Mouse (Mus musculus): ENCODE results near the gene Gm26657. TPM values are rescaled to one million over a fixed set of nuclear protein-coding genes. Genes with fewer than 3 reads are reported as not detected.

Gm26657 gene
- not detected in 2 replicates for polyA plus RNA-seq (2015; fragmentation: Nextera tagmentation; extraction: Ambion mirVana)

DNA sequence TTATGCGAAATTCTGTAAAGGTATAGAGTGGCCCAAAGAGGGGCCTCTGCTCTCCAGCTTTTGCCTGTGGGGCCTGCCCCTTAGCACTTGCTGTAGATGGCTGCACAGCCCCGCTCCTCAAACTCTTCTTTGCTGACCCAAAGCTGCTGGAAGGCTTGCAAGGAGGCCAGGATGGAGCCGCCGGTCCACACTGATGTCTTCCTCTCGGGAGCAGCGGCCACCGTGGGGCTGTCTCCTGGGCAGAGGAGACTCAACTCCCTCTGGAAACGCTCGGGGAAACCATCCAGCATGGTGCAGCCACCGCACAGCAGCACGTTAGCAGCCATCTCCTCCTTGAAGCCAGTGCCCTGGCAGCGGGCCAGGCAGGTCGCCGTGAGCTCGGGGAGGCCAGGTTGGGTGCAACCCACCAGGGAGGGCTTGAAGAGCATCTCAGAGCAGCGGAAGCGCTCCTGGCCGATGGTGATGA lies at the start of gene Gm26657:
Gene Gm26657, plus strand, starts transcription at position 51 of the 466 bp plus-strand sequence.
- peaks cover 10% of the 10 kb centered on the region for H3K36me3 ChIP-seq (ENCODE audit: poor library complexity, severe bottlenecking)
- no peaks in the 10 kb centered on the region for H3K4me1 ChIP-seq
- 88% methylated on average over 18 of the region's 18 CpGs for WGBS
- H3K27me3 ChIP-seq: no peaks in the 10 kb centered on the region
- ATAC-seq: no peak
- H3K9me3 ChIP-seq (replicated peaks): no peaks in the 10 kb centered on the region
- H3K4me3 ChIP-seq: no peak within 1 kb of the TSS
- no peak within 1 kb of the TSS for H3K27ac ChIP-seq
- no peak within 1 kb of the TSS for H3K9ac ChIP-seq
- H3K4me2 ChIP-seq: no peak within 1 kb of the TSS

DNA sequence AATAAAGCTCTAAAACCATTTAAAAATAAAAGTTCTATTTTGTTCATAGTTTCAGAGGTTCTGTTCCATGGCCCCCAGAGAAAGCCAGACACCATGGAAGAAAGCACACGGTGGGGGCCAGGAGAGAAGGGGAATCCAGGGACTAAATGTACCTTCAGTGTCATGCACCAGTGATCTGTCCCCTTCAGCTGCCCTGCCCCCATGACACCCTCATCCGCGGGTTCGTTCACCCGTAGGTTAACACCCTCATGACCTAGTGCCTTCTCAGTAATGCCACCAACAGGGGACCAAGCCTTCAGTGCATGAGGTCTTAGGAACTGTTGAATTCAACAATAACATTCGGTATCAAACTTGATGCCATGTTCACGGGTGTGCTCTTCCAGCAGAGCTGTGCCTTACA lies 43.5 kb upstream of the Gm26657 start:
- Histone ChIP-seq H3K4me3 (no peak overlapping the region), H3K4me2 (no peak overlapping the region), H3K9ac (no peak overlapping the region), H3K27ac (no peak overlapping the region), H3K36me3 (ENCODE audit: poor library complexity, severe bottlenecking) (no peaks in the 10 kb centered on the region), H3K9me3 (replicated peaks) (no peaks in the 10 kb centered on the region), H3K27me3 (no peaks in the 10 kb centered on the region), H3K4me1 (no peaks in the 10 kb centered on the region)
- ATAC-seq: no peak
- 87% methylated on average over 7 of the region's 7 CpGs for WGBS

DNA sequence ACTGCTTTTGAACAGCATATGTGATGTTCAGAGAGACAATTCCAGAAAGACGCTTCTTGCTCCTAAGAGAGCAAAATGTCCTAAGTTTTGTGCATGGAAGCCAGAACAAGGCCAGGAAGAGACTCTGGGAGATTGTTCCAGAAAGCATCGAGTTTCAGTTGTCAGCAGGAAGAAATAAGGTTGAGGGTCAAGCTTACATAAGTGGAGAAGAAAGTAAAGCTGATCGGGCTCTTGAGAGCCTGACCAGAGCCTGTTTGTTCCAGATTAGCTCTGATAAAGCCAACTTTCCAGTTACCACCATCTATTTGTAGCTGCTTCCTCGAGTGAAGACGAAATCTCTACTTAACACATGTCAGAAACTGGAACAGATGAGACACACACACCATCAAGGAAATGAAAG lies 41.2 kb upstream of the Gm26657 start:
- no peaks in the 10 kb centered on the region for H3K27me3 ChIP-seq
- no peak overlapping the region for H3K9ac ChIP-seq
- no peak for ATAC-seq
- H3K9me3 ChIP-seq (replicated peaks): no peaks in the 10 kb centered on the region
- no peaks in the 10 kb centered on the region for H3K36me3 ChIP-seq (ENCODE audit: poor library complexity, severe bottlenecking)
- H3K4me1 ChIP-seq: no peaks in the 10 kb centered on the region
- H3K4me2 ChIP-seq: no peak overlapping the region
- 82% methylated on average over 5 of the region's 5 CpGs for WGBS
- no peak overlapping the region for H3K4me3 ChIP-seq
- H3K27ac ChIP-seq: no peak overlapping the region

DNA sequence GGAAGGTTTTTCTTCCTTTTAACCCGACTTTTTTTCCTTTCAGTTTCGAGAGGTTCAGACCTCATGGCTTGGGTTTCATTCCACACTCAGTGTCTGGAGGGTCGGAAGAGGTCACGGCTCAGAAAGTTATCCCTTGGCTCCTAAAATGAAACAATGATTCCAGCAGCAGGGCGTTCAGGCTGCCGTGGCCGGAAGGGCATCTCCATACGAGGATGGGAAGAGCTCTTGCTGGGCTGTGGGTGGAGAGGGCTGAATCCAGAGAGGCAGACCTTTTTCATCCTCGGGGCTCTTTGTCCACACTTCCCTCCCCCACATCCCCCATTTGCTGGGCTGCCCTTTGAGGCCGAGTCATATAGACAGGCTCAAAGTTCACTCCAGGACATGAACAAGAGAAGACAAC lies 37.6 kb upstream of the Gm26657 start:
- peak overlapping the region; percentile 8 for H3K4me2 ChIP-seq
- ATAC-seq: no peak
- no peak overlapping the region for H3K9ac ChIP-seq
- 0 out of 2 replicates have a peak, but pooled peaks cover 4% of the 10 kb centered on the region for H3K4me1 ChIP-seq
- H3K4me3 ChIP-seq: no peak overlapping the region
- H3K27ac ChIP-seq: no peak overlapping the region
- 1% methylated on average over 10 of the region's 10 CpGs for WGBS
- H3K36me3 ChIP-seq (ENCODE audit: poor library complexity, severe bottlenecking): no peaks in the 10 kb centered on the region
- no peaks in the 10 kb centered on the region for H3K9me3 ChIP-seq (replicated peaks)
- no peaks in the 10 kb centered on the region for H3K27me3 ChIP-seq

DNA sequence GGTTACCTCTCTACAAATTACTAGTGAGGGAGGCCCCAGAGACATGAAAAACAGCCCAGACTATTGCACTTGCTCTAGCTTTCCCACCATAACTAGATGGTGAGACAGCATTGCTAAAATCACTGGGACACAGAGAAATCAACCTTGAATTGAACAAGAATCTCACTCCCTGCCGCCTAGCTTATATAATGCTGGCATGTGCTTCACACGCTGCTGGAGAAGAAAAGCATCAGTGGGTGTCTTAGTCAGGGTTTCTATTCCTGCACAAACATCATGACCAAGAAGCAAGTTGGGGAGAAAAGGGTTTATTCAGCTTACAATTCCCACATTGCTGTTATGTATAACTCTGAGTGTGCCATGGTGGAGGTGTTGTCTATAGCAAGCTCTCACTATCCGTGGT lies 26.7 kb upstream of the Gm26657 start:
- ATAC-seq: no peak
- no peaks in the 10 kb centered on the region for H3K9me3 ChIP-seq (replicated peaks)
- H3K4me3 ChIP-seq: no peak overlapping the region
- H3K27ac ChIP-seq: no peak overlapping the region
- no peak overlapping the region for H3K4me2 ChIP-seq
- WGBS: 85% methylated on average over 3 of the region's 3 CpGs
- no peak overlapping the region for H3K9ac ChIP-seq
- peaks cover 7% of the 10 kb centered on the region for H3K4me1 ChIP-seq
- no peaks in the 10 kb centered on the region for H3K36me3 ChIP-seq (ENCODE audit: poor library complexity, severe bottlenecking)
- no peaks in the 10 kb centered on the region for H3K27me3 ChIP-seq

DNA sequence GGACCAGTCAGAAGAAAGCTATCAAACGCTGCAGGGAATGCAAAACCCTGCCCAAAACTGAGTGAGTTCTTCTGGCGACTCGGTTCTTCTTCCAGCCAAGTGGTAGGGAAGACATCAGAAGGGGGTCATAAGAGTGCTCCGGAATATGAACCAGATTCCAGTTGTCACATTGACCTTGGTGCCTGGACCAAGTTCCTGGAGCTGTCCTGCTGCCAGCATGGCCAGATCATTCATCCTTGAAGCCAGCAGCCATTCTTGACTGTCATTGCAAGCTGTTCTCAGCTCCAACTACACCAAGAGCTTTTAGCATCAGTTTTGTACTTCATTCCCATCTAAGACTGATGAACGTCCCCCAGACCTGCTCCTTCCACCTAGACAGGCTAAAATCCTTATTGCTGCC lies 23.1 kb upstream of the Gm26657 start:
- Histone ChIP-seq H3K9me3 (replicated peaks) (no peaks in the 10 kb centered on the region), H3K9ac (no peak overlapping the region), H3K27ac (no peak overlapping the region), H3K36me3 (ENCODE audit: poor library complexity, severe bottlenecking) (no peaks in the 10 kb centered on the region), H3K4me3 (no peak overlapping the region), H3K4me1 (no peaks in the 10 kb centered on the region), H3K4me2 (no peak overlapping the region), H3K27me3 (no peaks in the 10 kb centered on the region)
- no peak for ATAC-seq
- WGBS: 63% methylated on average over 5 of the region's 5 CpGs

DNA sequence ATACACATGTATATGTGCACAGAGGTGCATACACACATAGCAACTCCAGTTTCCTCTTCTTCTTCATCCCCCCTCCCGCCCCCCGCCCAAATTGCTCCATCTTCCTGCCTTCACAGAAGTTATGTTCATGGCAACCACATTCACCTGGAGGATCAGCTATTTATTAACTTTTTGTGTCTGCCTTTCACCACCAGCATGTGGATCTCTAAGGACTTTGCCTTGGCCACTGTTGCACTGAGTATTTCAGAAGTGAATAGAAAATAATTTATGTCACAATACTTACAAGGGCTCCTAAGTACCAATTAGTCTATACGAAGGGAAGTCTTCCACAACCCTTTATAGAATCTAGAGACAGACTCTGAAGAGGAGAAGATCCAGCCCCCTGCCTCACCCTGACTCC lies 21.9 kb upstream of the Gm26657 start:
- 82% methylated on average over 3 of the region's 3 CpGs for WGBS
- Histone ChIP-seq H3K4me2 (no peak overlapping the region), H3K9me3 (replicated peaks) (no peaks in the 10 kb centered on the region), H3K4me3 (no peak overlapping the region), H3K27ac (no peak overlapping the region), H3K9ac (no peak overlapping the region), H3K27me3 (no peaks in the 10 kb centered on the region), H3K36me3 (ENCODE audit: poor library complexity, severe bottlenecking) (no peaks in the 10 kb centered on the region), H3K4me1 (no peaks in the 10 kb centered on the region)
- ATAC-seq: no peak

DNA sequence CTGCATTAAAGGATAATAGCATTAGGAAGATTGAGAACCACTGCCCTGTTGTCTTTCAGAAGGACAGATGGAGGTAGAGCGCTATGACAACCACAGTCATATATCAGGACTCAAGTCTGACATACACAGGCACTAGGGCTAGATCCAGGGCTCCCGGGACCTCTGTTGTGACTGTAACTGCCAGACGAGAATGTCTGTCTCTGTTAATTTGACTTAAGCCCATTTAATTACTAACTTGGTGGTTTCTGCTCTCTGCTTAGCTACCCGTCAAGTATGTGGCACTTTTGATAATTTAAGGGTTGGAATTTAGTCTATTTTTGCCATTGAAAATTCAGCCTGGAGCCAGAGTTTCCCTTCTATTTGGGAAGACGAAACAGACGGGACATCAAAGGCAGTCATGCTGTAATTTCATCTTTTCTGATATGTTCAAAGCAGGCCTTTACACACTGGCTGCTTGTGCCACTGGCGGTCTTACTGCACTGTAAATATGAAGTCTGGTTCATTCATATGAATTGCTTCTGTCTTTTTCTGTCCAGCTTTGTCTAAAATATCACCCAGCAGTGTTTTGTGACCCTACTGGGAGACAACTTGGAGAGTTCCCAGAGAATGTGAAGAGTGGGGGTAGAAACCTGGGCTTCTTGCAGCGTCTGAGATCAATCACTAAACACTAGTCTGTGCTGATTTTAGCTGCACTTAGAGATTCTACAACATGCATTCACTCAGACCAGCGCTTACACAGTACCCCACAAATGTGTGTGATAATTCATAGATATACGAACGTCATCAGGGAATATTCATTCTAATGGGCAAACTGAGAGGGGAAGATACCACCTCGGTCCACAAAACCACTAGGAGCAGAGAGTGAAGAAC lies 21.1 kb upstream of the Gm26657 start:
- Histone ChIP-seq H3K4me1 (no peaks in the 10 kb centered on the region), H3K4me2 (no peak overlapping the region), H3K9ac (no peak overlapping the region), H3K36me3 (ENCODE audit: poor library complexity, severe bottlenecking) (no peaks in the 10 kb centered on the region), H3K4me3 (no peak overlapping the region), H3K27ac (no peak overlapping the region), H3K27me3 (no peaks in the 10 kb centered on the region), H3K9me3 (replicated peaks) (no peaks in the 10 kb centered on the region)
- ATAC-seq: no peak
- WGBS: 72% methylated on average over 12 of the region's 12 CpGs

DNA sequence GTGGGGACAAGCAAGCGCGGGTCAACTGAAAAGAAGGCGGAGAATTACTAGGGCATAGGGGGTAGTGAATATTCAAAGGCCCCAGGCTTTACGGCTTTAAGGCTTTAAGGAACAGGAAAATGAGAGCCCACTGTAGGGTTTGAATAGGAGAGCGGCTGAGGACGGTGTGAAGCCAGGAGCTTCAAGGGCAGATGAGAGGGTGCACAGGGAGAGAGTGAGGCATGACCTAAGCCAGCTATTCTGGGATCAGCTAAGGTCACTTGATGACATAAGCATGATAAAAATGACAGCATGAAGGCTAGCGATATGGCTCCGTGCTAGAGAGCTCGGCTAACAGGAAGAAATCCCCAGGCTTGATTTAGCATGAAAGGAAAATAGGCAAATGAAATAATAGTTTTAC lies 20.4 kb upstream of the Gm26657 start:
- no peak overlapping the region for H3K4me3 ChIP-seq
- no peaks in the 10 kb centered on the region for H3K27me3 ChIP-seq
- H3K4me1 ChIP-seq: no peaks in the 10 kb centered on the region
- H3K9ac ChIP-seq: no peak overlapping the region
- no peak for ATAC-seq
- H3K4me2 ChIP-seq: no peak overlapping the region
- H3K36me3 ChIP-seq (ENCODE audit: poor library complexity, severe bottlenecking): no peaks in the 10 kb centered on the region
- WGBS: 74% methylated on average over 9 of the region's 9 CpGs
- H3K9me3 ChIP-seq (replicated peaks): no peaks in the 10 kb centered on the region
- no peak overlapping the region for H3K27ac ChIP-seq

DNA sequence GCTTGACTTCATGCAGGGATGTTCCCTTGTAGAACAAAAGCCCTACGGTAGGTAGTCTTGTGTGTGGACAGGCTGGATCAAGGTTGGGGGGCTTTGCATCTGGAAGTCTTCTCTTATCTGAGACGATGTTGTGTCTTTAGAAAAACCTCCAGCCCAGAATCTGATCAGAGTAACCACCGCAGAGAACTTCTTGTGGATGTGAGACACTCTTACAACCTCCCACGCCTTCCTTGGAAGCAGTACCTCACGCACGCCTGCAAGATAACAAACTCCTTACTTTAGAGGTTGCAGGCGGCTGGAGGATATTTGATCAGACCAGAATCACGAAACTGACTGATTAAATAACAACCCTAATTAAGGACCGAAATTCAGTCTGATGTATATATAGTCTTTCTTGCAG lies 19.5 kb upstream of the Gm26657 start:
- ATAC-seq: no peak
- H3K4me2 ChIP-seq: no peak overlapping the region
- H3K4me3 ChIP-seq: no peak overlapping the region
- H3K27ac ChIP-seq: no peak overlapping the region
- no peaks in the 10 kb centered on the region for H3K27me3 ChIP-seq
- 92% methylated on average over 9 of the region's 9 CpGs for whole genome bisulfite sequencing
- H3K9me3 ChIP-seq (replicated peaks): no peaks in the 10 kb centered on the region
- no peaks in the 10 kb centered on the region for H3K4me1 ChIP-seq
- no peak overlapping the region for H3K9ac ChIP-seq
- no peaks in the 10 kb centered on the region for H3K36me3 ChIP-seq (ENCODE audit: poor library complexity, severe bottlenecking)

DNA sequence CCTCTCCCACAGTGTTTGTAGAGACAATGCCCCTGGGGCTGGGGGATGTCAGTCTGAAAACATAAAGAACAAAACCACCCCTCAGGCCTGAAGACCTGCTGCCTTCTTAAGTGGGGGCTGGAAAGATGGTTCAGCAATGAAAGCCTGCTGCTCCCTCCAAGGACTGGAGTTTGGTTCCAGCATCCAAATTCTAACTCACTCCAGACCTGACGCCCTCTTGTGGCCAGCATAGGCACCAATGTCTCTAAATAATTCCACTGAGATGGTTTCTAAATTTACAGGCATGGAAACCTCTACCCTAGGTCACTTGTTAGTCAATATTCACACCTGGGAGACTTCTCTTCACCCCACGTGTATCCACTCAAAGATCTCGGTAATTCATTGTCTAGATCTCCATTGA lies 18.4 kb upstream of the Gm26657 start:
- Histone ChIP-seq H3K27me3 (no peaks in the 10 kb centered on the region), H3K4me1 (no peaks in the 10 kb centered on the region), H3K9ac (no peak overlapping the region), H3K27ac (no peak overlapping the region), H3K9me3 (replicated peaks) (no peaks in the 10 kb centered on the region), H3K36me3 (ENCODE audit: poor library complexity, severe bottlenecking) (no peaks in the 10 kb centered on the region), H3K4me2 (no peak overlapping the region), H3K4me3 (no peak overlapping the region)
- ATAC-seq: no peak
- 30% methylated on average over 3 of the region's 3 CpGs for WGBS

DNA sequence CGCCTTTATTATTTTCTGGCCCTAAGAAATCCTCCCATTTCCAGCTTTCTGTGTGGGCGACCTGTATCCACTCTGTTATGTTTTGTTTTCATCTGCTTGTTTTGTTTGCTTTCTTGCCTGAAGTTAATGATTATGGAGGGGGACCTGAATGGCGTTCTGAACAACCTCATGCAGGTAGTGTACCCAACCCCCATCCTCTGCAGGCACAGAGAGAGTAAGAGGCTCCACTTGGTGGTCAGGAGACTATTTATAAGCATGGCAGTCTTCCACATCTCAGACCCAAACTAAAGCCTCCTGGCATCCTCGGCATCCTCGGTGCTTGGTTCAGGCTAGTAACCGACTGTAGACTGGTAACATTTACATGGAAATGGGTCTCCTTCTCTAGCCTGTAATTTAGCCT lies 17.5 kb upstream of the Gm26657 start:
- Histone ChIP-seq H3K4me3 (no peak overlapping the region), H3K4me2 (no peak overlapping the region), H3K4me1 (no peaks in the 10 kb centered on the region), H3K36me3 (ENCODE audit: poor library complexity, severe bottlenecking) (no peaks in the 10 kb centered on the region), H3K27me3 (no peaks in the 10 kb centered on the region), H3K27ac (no peak overlapping the region), H3K9me3 (replicated peaks) (no peaks in the 10 kb centered on the region), H3K9ac (no peak overlapping the region)
- WGBS: 70% methylated on average over 6 of the region's 6 CpGs
- no peak for ATAC-seq

DNA sequence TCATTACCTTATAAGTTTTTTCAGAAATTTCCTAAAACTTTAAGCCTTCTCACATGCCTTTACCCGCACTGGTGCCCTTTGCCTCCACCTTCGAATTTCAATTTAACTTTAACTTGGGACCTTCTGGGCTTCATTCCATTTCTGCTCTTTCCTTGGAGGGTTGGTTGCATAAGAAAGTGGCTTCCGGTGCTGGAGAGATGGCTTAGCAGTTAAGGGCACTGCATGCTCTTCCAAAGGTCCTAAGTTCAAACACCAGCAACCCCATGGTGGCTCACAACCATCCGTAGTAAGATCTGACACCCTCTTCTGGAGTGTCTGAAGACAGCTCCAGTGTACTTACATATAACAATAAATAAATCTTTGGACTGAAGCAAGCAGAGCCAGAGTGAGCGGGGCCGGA lies 16.6 kb upstream of the Gm26657 start:
- Histone ChIP-seq H3K9me3 (replicated peaks) (no peaks in the 10 kb centered on the region), H3K4me1 (no peaks in the 10 kb centered on the region), H3K9ac (no peak overlapping the region), H3K4me2 (no peak overlapping the region), H3K4me3 (no peak overlapping the region), H3K27ac (no peak overlapping the region), H3K36me3 (ENCODE audit: poor library complexity, severe bottlenecking) (no peaks in the 10 kb centered on the region), H3K27me3 (no peaks in the 10 kb centered on the region)
- ATAC-seq: no peak
- WGBS: 90% methylated on average over 6 of the region's 6 CpGs
